Mouse (Mus musculus) heart, postnatal 4 days (tissue): ENCODE results near the gene Grik5. TPM values are rescaled to one million over a fixed set of nuclear protein-coding genes. Genes with fewer than 3 reads are reported as not detected.
A peak's percentile ranks its signal among the peaks of the same experiment; 100 is the strongest.

Experiments
- DNase-seq: peaks from one replicate; pipeline ENCODE4 v3.0.0; 2021
- microRNA-seq, 2 experiments: library from miRNA; unstranded; fragments of <30 nt; microRNA quantifications; one replicate each; pipeline ENCODE4 v1.2.0; 2021 to 2022
- total RNA-seq, 2 experiments: library from RNA; stranded (reverse); gene quantifications; 2 replicates each; pipeline ENCODE4 v1.2.3; 2021

Grik5 gene
- total RNA-seq, 2 experiments from 2014 or later, result 14.0 to 15.7 TPM

GRCm38 (mm10) chr7:24984307-24984706 is 87.8 kb downstream of the Grik5 start:
- DNase-seq, result no peak

- DNase-seq, result no peak
Observed at GRCm38 (mm10) chr7:24983396-24983795, 88.8 kb downstream of the Grik5 start.

GRCm38 (mm10) chr7:24980439-24980838 is 91.7 kb downstream of the Grik5 start:
- no peak for DNase-seq

- no peak for DNase-seq
Observed at GRCm38 (mm10) chr7:24978781-24979180, 93.4 kb downstream of the Grik5 start.

GRCm38 (mm10) chr7:24974893-24975595 is 97.1 kb downstream of the Grik5 start:
- peak; percentile 46 for DNase-seq

- DNase-seq, result no peak
Observed at GRCm38 (mm10) chr7:24973902-24974301, 98.2 kb downstream of the Grik5 start.

- DNase-seq, result no peak
Observed at GRCm38 (mm10) chr7:24973208-24973607, 98.9 kb downstream of the Grik5 start.

- DNase-seq, result peak; percentile 89
Observed at GRCm38 (mm10) chr7:24971972-24972893, 99.9 kb downstream of the Grik5 start, which contains the start of gene Rabac1. Gene Rabac1 (minus strand): TSS chr7:24972754.

GRCm38 (mm10) chr7:24971261-24971971 is 100.7 kb downstream of the Grik5 start:
- peak; percentile 58 for DNase-seq

- no peak for DNase-seq
Observed at GRCm38 (mm10) chr7:24970341-24970740, 101.8 kb downstream of the Grik5 start.

- no peak for DNase-seq
Observed at GRCm38 (mm10) chr7:24969805-24970204, 102.3 kb downstream of the Grik5 start.

GRCm38 (mm10) chr7:24968463-24968862 is 103.7 kb downstream of the Grik5 start:
- no peak for DNase-seq

GRCm38 (mm10) chr7:24967966-24968365 is 104.2 kb downstream of the Grik5 start:
- DNase-seq, result no peak

GRCm38 (mm10) chr7:24964897-24965535 is 107.1 kb downstream of the Grik5 start:
- peak; percentile 83 for DNase-seq

GRCm38 (mm10) chr7:24964288-24964687 is 107.9 kb downstream of the Grik5 start:
- no peak for DNase-seq

Small RNA genes within 50 kb of the gene (microRNA-seq; reads per million reads assigned to microRNA genes)
- gene Mir6537 (0 reads per million in 2 experiments), gene Mir7046 (1.0 to 2.9 reads per million in 2 experiments), gene Mir7047 (0 to 1.0 reads per million in 2 experiments)

Other genes with a start within 250 kb of the Grik5 start
- 1 to 10 TPM in 1 of 2 experiments, not detected in 1; 2.5 TPM for gene Gm9844, start 210.1 kb downstream of the Grik5 start, total RNA-seq
- not detected for gene Lypd4, start 202.4 kb downstream of the Grik5 start, total RNA-seq
- not detected for gene Dmrtc2, start 202.3 kb downstream of the Grik5 start, total RNA-seq
- 100 to 1,000 TPM; 902 to 929 TPM for gene Rps19, start 188.0 kb downstream of the Grik5 start, total RNA-seq
- gene Cd79a, start 175.0 kb downstream of the Grik5 start, total RNA-seq, result 1 to 10 TPM in 1 of 2 experiments, under 1 TPM in 1; 0.88 to 1.4 TPM
- gene Arhgef1, start 169.4 kb downstream of the Grik5 start, total RNA-seq, result 10 to 100 TPM; 87.0 to 88.2 TPM
- gene Gm4881, start 127.9 kb downstream of the Grik5 start, total RNA-seq, result not detected
- 100 to 1,000 TPM; 212 to 234 TPM for gene Rabac1, start 99.6 kb downstream of the Grik5 start, total RNA-seq
- under 1 TPM; 0.31 to 0.47 TPM for gene Atp1a3, start 66.4 kb downstream of the Grik5 start, total RNA-seq
- 10 to 100 TPM; 13.5 to 16.3 TPM for gene Zfp574, start 221 bp upstream of the Grik5 start, total RNA-seq
- under 1 TPM; 0.36 to 0.79 TPM for gene Pou2f2, start 107.4 kb upstream of the Grik5 start, total RNA-seq
- gene Dedd2, start 148.3 kb upstream of the Grik5 start, total RNA-seq, result 1 to 10 TPM; 7.2 to 9.6 TPM
- 10 to 100 TPM in 1 of 2 experiments, 1 to 10 TPM in 1; 9.9 to 10.2 TPM for gene Zfp526, start 149.1 kb upstream of the Grik5 start, total RNA-seq
- 10 to 100 TPM; 68.2 to 70.9 TPM for gene Gsk3a, start 165.5 kb upstream of the Grik5 start, total RNA-seq
- gene Erf, start 178.4 kb upstream of the Grik5 start, total RNA-seq, result 10 to 100 TPM; 47.5 to 53.2 TPM
- 100 to 1,000 TPM; 108 to 109 TPM for gene Cic, start 195.4 kb upstream of the Grik5 start, total RNA-seq
- gene Pafah1b3, start 225.6 kb upstream of the Grik5 start, total RNA-seq, result 10 to 100 TPM; 37.5 to 38.4 TPM
- gene Prr19, start 229.1 kb upstream of the Grik5 start, total RNA-seq, result not detected
- gene Tmem145, start 233.8 kb upstream of the Grik5 start, total RNA-seq, result not detected
- 10 to 100 TPM; 26.2 to 29.3 TPM for gene Megf8, start 244.8 kb upstream of the Grik5 start, total RNA-seq